Mouse (Mus musculus): ENCODE measurements around the gene Gm49361.
"Not testable (repeated sequence)": the region's sequence is repeated elsewhere in the genome, so short reads cannot be mapped to it uniquely, and the experiment has no call there.

Gm49361 gene

DNA sequence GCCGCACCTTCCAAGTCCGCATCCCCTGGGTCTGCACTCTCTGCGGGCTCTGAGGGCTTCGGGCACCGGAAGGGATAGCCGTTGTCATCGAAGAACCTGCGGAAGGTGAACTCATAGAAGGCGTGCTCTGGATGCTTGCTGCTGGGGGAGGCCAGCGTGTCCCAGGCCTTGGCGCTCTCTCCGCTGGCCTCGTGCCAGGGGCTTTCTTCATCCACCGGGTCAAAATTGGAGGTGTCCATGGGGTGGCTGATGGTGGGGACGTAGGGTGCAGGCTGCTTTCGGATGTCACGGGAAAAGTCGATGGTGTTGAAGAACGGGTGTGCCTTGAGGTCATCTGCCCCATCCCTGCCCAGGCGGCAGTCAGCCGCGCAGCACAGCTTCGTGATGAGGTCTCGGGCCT lies 54.6 kb downstream of the Gm49361 start:
- no peak for DNase-seq (ENCODE audit: low spot score in 2 of 2)

GRCm38 (mm10) chr14:57690681-57691080 lies 55.2 kb downstream of the Gm49361 start:
- no peak for DNase-seq (ENCODE audit: low spot score in 2 of 2)

- DNase-seq (ENCODE audit: low spot score in 2 of 2), result not testable (repeated sequence)
Observed at GRCm38 (mm10) chr14:57688066-57688465, 57.8 kb downstream of the Gm49361 start.

DNA sequence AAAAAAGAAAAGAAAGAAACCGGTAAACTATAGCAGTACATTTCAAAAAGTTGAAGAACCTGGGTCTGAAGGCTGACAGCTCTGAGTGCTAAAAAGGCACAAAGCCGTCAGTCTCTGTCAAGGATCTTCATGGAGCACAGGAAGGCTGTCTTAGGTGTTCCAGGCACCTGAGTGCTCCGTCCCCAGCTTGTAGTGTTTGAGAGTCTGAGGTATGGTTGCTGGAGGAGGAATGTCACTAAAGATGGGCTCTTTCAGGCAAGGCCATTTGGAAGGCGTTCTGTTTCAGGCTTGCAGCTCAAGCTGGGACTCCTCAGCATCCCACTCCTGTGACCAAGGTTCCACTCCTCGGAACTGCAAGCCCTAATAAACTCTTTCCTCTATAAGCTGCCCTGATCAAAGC lies 58.5 kb downstream of the Gm49361 start:
- no peak for DNase-seq (ENCODE audit: low spot score in 2 of 2)

- no peak for DNase-seq (ENCODE audit: low spot score in 2 of 2)
Observed at GRCm38 (mm10) chr14:57686647-57687046, 59.3 kb downstream of the Gm49361 start.

- DNase-seq (ENCODE audit: low spot score in 2 of 2), result peak in 1 of 2 experiments; percentile 45
Observed at GRCm38 (mm10) chr14:57684579-57684978, 61.3 kb downstream of the Gm49361 start.

DNA sequence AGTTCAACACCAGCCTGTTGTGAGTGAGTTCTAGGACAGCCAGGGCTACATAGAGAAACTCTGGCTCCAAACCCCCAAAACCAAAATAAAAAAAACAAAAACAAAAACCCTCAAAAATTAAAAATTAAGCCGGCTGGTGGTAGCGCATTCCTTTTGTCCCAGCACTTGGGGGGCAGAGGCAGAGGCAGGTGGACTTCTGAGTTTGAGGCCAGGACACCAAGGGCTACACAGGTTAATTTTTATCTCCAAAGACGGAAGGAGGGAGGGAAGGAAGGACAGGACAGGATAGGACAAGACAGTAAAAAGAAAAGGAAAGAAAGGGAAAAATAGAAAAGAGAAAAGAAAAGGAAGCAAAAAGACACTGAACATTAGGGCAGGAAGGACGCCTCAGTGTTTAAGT lies 63.2 kb downstream of the Gm49361 start:
- DNase-seq (ENCODE audit: low spot score in 2 of 2), result no peak

DNA sequence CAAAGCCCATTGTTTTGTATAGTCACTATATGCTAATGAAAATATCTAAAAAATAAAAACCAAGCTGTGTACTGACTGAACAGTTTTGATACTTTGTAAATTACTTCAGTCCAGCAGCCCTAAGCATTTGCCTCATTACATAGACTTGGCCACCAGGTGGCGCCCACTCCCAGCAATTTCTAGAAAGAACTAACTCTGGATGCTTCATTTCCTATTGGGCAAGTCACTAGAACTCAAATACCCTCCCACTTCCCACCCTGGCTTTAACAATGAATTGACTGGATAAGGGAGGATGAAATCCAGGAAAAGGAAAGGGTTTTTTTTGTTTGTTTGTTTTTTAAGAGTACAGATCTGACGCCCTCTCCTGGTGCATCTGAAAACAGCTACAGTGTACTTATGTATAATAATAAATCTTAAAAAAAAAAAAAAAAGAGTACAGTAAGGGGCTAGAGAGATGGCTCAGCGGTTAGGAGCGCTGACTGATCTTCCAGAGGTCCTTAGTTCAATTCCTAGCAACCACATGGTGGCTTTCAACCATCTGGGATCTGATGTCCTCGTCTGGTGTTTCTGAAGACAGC lies 65.9 kb downstream of the Gm49361 start:
- DNase-seq (ENCODE audit: low spot score in 2 of 2), result peak; percentile 62 to 67

- DNase-seq (ENCODE audit: low spot score in 2 of 2), result no peak
Observed at GRCm38 (mm10) chr14:57679523-57679922, 66.4 kb downstream of the Gm49361 start.

- DNase-seq (ENCODE audit: low spot score in 2 of 2), result no peak
Observed at GRCm38 (mm10) chr14:57675481-57675880, 70.4 kb downstream of the Gm49361 start.

- DNase-seq (ENCODE audit: low spot score in 2 of 2), result no peak
Observed at GRCm38 (mm10) chr14:57665628-57665950, 80.3 kb downstream of the Gm49361 start.

GRCm38 (mm10) chr14:57664822-57665627 lies 80.9 kb downstream of the Gm49361 start, which contains the start of gene Xpo4:
Gene Xpo4, minus strand, starts transcription at chr14:57665430.
- peak; percentile 62 to 80 for DNase-seq (ENCODE audit: low spot score in 2 of 2)

DNA sequence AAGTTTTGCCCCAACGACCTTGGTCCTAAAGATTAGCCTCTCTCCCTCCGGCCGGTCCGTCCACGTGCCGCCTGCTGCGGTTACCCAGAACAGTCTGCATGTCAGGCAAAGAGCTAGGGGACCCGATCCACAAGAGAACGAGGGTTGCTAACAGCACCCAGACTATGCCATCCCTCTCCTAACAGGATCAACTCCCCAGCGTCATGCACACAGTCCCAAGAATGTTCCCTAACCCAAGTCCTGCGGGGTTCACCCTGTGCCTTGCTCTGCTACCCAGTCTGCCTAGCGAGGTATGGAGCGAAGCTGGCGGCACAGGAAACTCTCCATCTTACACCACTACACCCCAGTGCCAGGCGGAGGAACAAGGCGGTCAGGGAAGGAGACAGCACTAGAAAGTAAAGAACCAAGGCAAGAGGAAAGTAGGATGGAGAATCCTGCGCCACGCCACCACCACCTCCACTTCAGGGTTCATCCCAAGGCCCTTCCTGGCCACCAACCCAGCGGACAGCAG lies 81.5 kb downstream of the Gm49361 start:
- no peak for DNase-seq (ENCODE audit: low spot score in 2 of 2)

DNA sequence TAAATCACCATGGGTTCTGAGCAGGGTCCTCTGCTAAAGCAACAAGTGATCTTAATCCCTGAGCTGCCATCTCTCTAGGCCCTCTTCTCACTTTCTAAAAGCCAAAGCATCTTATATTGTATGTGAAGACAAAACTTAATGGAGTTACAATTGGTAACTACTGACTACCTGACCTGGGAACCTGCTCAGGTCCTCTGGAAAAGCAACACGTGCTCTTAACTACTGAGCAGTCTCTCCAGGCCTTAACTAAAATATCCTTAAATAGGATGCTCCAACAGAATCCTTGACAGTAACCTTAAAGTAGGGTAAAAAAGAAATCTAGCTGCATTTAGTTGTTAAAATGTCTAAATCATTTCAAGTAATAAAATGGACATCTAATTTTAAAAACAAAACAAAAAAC lies 82.3 kb downstream of the Gm49361 start:
- DNase-seq (ENCODE audit: low spot score in 2 of 2), result no peak

DNA sequence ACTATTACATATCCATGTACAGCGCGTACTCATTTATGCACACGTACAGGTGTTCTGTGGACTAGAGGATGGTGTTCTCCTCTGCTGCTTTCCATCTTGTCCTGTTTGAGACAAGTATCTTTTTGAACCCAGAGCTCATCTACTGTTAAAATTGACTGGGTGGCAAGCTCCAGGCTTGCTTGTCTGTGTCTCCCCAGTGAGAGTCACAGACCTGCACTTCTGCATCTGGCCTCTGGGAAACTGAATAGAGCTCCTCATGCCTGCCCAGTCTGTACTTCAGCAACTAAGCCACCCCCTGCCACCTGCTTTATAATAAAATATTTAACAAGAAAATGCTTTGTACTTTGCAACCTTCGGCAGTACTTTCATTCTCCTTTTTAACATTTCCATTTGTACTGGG lies 87.6 kb downstream of the Gm49361 start:
- no peak for DNase-seq (ENCODE audit: low spot score in 2 of 2)

GRCm38 (mm10) chr14:57657500-57657899 lies 88.4 kb downstream of the Gm49361 start:
- no peak for DNase-seq (ENCODE audit: low spot score in 2 of 2)

- not testable (repeated sequence) for DNase-seq (ENCODE audit: low spot score in 2 of 2)
Observed at GRCm38 (mm10) chr14:57656519-57656918, 89.4 kb downstream of the Gm49361 start.

DNA sequence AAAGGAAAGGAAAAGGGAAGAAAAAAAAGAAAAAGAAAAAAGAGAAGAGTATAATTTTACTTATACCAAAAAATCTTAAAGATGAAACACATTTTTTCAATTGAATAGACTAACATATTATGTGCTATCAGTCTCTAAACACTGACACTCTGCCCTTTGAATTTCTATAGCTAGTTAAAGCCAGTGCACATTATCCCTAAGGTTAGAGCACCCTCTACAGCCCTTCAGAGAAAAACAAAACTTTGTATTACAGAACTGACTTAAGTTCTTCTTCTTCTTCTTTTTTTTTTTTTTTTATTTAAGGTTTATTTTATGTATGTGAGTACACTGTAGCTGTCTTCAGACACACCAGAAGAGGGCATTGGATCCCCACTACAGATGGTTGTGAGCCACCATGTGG lies 96.4 kb downstream of the Gm49361 start:
- DNase-seq (ENCODE audit: low spot score in 2 of 2), result no peak

GRCm38 (mm10) chr14:57646155-57646554 lies 99.7 kb downstream of the Gm49361 start:
- DNase-seq (ENCODE audit: low spot score in 2 of 2), result no peak

DNA sequence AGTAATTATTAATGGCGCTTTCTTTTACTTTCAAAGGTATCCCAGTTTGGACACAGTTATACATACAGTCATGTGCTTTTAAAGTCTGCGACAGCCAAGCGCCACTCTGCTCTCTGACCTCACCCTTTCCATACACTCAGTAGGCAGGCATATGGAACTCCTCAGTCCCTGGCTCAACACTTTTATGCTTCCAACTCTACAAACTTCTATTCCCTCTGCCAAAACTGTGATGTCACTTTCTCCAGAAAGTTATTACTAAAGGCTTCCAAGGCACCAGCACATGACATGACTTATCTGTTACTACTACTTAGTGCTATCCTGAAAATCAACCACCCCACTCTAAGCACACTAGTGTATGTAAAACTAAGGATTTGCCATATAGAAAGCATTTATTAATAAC lies 106.8 kb downstream of the Gm49361 start:
- no peak for DNase-seq (ENCODE audit: low spot score in 2 of 2)

- DNase-seq (ENCODE audit: low spot score in 2 of 2), result no peak
Observed at GRCm38 (mm10) chr14:57634141-57634540, 111.8 kb downstream of the Gm49361 start.

GRCm38 (mm10) chr14:57629595-57629994 lies 116.3 kb downstream of the Gm49361 start:
- no peak for DNase-seq (ENCODE audit: low spot score in 2 of 2)

- DNase-seq (ENCODE audit: low spot score in 2 of 2), result no peak
Observed at GRCm38 (mm10) chr14:57622934-57623333, 123.0 kb downstream of the Gm49361 start.
